Mouse (Mus musculus): ENCODE data around the gene Mapk1.

GRCm38 (mm10) chr16:16978061-16978460, 5.1 kb upstream of the Mapk1 start:
- TF ChIP-seq SRF (IDR thresholded peaks at IDR 0.05; ENCODE audit: control insufficient read depth, insufficient read length, low read depth) (no peak), POLR2A (IDR thresholded peaks at IDR 0.05; ENCODE audit: insufficient read length, low read depth) (no peak), REST (IDR thresholded peaks at IDR 0.05; ENCODE audit: insufficient read depth, insufficient read length) (no peak)

All from myocyte (in vitro differentiated cells).